Mouse (Mus musculus) skeletal muscle tissue, adult 2 months (tissue): ENCODE results near the gene Igsf8.
A peak's percentile ranks its signal among the peaks of the same experiment; 100 is the strongest.
"Not testable (repeated sequence)": the region's sequence is repeated elsewhere in the genome, so short reads cannot be mapped to it uniquely, and the experiment has no call there.

Source experiments
- DNase-seq: peaks from one replicate; pipeline ENCODE4 v3.0.0-alpha.2; 2012; ENCODE audit warnings: low read depth, low spot score

The Igsf8 gene

GRCm38 (mm10) chr1:172261477-172262078 lies at the start of gene Igsf8:
Igsf8 (plus strand) TSS chr1:172261641.
- DNase-seq: no peak

DNA sequence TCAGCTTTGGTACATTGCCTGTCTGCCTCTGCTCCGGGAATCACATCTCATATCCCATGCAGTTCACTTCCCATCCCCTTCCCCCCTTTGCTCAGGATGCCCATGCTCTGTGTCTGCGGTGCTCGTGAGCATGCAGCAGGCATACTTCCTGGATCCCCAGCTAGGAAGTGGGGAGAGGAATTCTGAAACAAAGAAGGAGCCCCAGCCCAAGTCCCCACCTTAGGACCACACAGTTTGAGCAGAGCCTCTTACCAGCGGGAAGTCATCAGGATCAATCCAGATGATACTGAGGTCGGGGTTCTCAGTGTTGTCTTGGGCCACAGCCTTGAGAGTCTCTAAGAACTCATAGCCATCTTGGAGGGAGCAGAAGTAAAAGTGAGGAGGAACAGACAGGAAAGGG lies 48.7 kb upstream of the Igsf8 start:
- DNase-seq: no peak

GRCm38 (mm10) chr1:172213771-172214170 lies 47.7 kb upstream of the Igsf8 start:
- DNase-seq: no peak

DNA sequence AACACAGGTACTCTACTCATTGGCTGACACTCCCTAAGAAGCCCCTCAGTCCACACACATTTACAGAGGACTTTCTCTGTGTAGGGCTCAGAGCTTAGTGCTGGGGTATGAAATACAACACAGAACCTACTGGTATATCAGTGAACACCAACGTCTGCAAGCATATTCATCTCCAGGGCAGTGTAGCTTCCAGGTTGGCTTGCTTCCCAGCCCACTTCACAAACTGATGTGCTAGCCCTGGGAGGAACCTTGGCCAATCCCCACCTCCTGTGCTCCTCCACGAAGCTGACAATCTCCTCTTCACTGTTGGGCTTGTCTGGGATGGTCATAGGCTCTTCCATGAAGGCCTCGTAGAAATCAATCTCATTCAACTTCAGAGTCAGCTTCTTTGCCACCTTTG lies 46.7 kb upstream of the Igsf8 start:
- DNase-seq: no peak

DNA sequence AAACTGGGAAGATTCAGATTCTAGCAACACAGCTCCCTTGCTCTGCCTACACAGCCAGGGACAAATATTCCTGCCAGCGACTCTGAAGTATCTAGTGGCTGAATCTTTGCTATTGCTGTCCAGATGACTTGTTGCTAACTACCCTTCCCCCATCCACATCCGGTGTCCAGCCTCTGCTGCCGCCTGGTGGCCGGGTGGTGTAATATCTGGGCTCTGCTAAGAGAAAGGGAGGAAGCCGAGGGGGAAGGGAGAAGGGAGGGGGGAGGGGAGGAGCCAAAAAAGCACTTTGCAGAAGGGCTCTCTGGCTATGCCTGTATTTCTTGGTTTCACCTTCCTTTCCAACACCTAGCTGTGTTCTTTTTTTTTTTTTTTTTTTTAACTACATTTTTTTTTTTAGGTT lies 44.3 kb upstream of the Igsf8 start:
- DNase-seq: peak; percentile 98

DNA sequence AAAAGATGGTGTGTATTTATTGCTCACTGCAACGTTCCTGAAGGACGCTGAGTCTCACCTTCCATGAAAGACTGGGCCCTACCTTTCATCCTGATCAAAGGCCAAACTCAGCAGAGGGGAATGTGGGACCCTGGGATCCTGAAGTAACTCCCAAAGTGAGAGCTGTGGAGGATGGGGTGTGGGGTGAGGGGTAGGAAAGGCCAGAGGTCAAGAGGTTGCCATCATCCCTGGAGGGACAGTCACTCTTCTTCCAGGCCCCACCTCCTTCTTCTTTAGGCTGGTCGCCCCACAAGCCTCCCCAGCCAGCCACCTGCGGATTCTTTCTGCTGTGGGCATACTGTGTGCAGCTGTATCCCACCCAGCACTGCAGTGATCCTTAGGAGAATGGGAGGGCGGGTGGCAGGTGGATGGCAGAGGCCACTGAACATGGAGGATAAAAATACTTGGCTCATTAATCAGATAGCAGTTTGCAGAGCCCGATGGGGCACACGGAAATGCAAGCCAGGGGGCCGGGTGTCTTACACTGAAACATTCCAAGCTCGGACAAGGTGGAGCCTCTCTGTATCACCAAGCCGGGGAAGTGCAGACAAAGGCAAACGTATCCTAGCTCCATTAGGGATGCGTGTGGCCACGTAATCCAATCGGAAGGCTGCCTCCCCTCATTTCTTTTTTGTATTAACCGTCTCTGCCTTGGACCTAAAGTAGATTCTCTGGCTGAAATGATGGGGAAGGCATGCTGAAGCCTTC lies 43.1 kb upstream of the Igsf8 start:
- no peak for DNase-seq

DNA sequence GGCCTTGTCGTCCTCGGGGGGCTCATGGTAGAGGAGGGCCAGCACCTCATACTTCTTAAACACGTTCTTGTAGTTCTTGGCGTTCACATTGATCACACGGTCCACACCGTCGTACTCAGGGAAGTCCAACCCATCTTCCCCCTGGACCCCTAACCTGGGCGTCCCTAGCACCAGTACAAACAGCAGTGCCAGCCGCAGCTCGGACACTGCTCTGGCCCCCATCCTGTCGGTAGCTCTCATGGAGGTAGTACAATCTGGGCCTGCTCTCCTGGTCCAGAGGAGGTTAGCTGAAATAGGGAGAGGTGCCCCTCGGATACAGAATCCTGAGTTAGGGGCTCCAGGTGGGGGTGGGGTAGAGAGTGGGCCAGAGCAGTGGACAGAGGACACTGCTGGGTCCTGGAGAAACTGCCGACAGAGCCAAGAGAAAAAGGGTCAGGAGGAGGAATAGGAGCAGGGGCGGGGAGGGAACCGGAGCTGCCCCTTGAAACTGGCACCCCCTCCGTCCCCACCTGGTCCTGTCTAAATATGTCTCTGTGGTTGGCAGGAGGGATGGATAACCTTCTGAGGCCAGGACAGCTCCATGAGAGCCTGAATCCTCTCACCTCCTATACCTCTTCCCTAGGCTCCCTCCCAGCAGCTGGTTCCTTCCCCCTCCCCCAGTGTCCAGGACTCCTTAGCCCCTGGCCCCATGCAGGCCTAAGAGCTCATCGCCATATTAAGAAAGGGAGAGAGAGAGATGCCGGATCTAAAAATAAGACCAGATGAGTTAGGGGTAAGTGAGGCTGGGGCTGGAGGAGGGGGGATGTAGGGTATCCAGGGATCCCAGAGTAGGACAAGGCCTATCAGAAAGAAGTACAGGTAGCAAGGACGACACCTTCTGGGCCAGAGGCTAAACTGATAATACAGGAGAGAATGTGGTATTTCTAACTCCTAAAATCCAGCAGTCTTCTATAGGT lies 41.7 kb upstream of the Igsf8 start, which contains the start of gene Casq1:
Gene Casq1, minus strand, starts transcription at position 418 of the 956 bp plus-strand sequence.
- peak; percentile 94 for DNase-seq

GRCm38 (mm10) chr1:172220414-172220813 lies 41.0 kb upstream of the Igsf8 start:
- DNase-seq: peak; percentile 93

DNA sequence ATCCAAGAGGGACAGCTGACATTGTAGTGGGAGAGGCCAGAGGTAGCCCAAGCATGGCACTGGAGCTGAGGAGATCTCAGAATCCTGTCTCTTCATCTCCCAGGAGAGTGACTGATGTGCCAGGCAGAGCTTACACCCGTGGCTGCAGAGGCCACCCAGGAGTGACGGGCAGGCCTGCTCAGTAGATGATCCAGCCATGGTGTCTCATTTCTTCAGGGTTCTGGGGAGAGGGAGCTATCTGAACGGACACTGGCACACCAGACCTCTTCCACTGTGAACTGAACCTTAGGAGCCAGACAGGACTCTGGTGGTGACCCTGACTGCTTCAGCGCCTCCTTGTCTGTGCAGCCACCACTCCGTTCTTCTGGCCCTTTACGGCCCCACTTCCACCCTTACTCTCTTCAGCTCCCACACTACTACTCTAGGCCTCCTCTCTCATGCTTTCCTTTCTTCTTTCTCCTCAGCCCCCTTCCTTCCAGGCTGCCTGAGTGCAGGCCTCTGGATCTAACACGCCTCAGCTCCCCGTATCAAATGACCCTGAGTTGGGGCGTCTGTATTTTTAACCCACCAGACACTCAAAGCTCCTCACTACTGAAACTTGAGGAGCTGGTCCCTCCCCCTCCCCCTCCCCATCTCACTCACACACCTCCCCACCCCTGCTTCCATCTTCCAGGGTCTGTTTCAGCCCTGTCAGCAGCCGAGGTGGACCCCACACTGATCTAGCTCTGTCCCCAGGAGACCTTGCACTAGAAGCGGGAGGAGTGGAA lies 40.0 kb upstream of the Igsf8 start:
- DNase-seq: peak; percentile 85

GRCm38 (mm10) chr1:172228209-172228608 lies 33.2 kb upstream of the Igsf8 start:
- DNase-seq: no peak

- no peak for DNase-seq
Observed at GRCm38 (mm10) chr1:172229215-172229614, 32.2 kb upstream of the Igsf8 start.

GRCm38 (mm10) chr1:172240945-172241708 lies 20.3 kb upstream of the Igsf8 start:
- DNase-seq: no peak

DNA sequence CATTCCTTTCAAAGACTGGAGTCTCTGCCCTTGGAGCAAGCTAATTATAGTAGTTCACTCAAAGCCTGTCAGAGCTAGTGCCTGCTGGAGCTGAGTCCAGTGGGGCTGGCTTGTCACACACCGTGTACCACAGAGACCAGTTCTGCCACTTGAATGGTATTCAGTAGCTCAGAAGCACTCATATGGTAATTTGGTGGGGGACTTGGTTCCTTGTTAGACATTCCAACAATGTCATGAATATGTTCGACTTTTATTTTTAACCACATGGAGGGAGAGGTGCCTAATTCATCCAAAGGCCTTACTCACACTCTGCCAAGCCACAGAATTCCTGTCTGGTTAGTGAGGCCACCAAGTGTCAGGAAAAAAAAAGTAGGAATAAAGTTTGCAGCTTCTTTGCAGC lies 19.0 kb upstream of the Igsf8 start:
- peak; percentile 82 for DNase-seq

DNA sequence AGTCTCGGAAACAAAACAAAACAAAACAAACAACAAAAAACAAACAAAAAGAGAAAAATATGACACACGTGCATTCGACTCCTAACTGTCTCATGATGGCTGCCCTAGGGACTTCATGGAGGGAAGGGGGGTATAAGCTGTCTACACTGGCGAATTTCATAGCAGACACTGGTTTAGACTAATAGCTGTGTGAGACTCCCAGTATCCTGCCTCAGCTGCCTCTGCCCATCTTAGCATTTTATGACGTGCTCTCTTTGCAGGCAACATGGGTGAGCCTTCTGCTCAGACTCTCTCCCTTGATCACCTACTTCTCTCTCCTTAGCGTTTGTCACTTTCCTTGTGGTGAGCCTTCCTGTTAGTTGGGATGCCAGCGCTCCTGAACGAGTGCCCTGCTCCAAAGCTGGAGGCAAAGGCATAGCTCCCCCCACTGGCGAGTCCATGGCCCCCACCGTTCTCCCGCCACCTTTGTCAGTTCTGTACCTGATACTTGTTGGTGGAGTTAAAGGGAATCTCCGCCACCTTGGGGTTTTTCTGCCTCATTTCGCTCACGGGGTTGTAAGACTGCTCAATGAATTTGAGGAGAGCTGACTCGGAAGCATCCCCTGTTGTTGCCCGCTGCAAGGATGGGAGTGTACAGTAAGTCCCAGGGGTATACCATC lies 17.8 kb upstream of the Igsf8 start:
- peak; percentile 71 for DNase-seq

GRCm38 (mm10) chr1:172244645-172245044 lies 16.8 kb upstream of the Igsf8 start:
- not testable (repeated sequence) for DNase-seq

DNA sequence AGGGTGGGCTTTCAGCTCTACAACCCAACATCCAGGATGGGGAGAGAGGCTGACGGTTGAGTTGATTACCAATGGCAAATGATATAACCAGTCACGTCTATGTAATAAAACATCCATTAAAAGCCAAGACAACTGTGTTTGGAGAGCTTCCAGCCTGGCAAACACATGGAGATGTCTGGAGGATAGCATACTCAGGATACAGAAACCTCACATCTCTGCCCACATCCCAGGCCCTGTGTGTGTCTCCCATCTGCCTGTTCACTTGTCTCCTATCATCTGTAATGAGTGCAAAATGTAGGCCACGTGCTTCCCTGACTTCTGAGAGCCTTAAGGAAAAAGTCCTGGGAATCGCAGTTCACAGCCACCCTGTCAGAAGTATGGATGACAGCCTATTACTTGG lies 14.2 kb upstream of the Igsf8 start:
- DNase-seq: no peak

DNA sequence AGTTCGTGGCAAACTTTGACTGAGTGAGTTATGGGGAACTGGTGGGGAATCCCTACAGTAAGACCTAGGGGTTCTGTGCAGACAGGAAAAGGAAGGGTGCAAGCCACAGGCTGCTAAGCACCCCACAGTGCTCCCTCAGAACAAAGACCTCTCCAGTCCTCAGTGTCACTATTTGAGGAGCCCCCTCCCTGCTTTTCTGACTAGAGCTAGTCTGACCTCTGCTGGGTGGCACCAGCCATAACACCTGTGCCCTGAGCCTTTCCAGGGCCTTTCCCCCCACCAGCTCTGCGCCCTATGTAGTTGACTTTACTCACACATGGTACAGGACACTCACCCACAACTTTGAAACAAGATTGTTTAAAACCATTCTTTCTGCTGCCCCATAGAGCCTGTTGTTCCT lies 13.8 kb upstream of the Igsf8 start:
- DNase-seq: no peak

- no peak for DNase-seq
Observed at GRCm38 (mm10) chr1:172258314-172258713, 3.1 kb upstream of the Igsf8 start, which contains the start of gene Atp1a4. Atp1a4 (minus strand) TSS chr1:172258414.

GRCm38 (mm10) chr1:172271208-172271607 lies 9.8 kb downstream of the Igsf8 start:
- DNase-seq: no peak

DNA sequence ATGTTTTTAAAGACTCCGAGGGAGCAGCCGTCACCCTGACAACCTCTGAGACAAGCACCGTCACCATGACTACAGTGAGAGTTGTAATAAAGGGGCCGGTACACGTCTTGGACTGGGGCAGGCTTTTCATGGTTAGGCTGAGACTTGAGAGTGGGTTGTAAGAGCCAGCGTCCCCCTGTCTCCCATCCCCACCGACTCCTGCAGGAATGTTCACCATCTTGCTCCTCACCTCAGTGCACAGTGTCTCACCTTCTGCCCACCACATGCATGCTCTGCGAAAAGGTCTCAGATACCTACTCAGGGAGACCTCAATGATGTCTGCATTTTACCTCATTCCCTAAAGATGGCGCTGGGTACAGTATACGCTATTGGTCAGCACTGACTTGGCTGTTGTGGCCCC lies 10.3 kb downstream of the Igsf8 start:
- DNase-seq: no peak
